Mouse (Mus musculus) cerebellum, adult 2 months (tissue): ENCODE measurements around the gene Cdca7l.

Experiments
- CTCF ChIP-seq: fragments of 200-500 bp; IDR thresholded peaks from 2 replicates; pipeline ENCODE4 v1.5.1; 2011; ENCODE audit warnings: low read depth, mild to moderate bottlenecking, control low read depth, low read length, moderate library complexity, borderline replicate concordance; ENCODE audit not compliant: insufficient read depth
- POLR2A ChIP-seq: fragments of 200-500 bp; IDR thresholded peaks from 2 replicates; pipeline ENCODE4 v1.6.1; 2011; ENCODE audit warnings: low read length, control low read depth, borderline replicate concordance; ENCODE audit not compliant: insufficient read depth

DNA sequence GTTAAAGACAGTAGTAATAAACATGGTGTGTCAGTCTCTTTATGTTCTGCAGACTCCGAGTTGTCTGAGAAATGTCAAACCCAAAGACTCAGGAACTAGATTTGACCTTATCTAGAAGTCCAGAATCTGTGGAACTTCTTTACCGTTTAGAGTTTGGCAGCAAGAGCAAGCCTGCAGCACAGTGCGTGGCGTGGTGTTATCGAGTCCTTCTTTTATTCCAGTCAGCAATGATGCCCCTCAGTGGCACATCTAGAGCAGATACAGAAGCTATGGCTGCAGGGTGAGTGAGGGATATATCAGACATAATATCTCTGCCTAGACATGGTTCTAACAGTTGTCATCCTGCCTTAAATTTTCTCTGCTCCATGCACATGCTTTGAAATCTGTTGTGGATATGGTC lies 58.6 kb downstream of the Cdca7l start:
- no peak for TF ChIP-seq CTCF
- TF ChIP-seq POLR2A = no peak
